Mouse (Mus musculus): ENCODE data around the gene 4930451I11Rik. TPM values are rescaled to one million over a fixed set of nuclear protein-coding genes. Genes with fewer than 3 reads are reported as not detected.

Gene 4930451I11Rik
- total and polyA plus RNA-seq, 3 experiments, result not detected

DNA sequence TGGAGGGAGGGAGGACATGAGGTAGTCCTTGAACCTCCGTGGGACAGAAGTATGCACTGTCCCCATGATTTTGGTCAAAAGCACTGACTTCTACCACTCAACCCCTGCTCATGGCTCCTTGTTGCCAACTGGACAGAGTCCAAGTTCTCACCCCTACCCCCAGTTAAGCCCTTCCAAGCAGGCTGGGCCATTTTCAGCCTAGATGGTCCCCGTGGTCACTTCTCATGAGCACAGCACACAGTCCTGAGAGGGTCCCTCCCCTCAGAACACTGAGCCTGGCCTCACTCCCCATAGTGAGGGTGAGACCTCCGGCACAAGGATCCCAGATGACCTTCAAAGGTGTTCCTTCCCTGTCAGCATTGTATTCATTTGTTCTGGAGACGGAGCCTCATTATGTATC, 42.3 kb downstream of the 4930451I11Rik start:
- DNase-seq (ENCODE audit: extremely low read depth), result no peak
- H3K9me3 ChIP-seq (replicated peaks; ENCODE audit: low read length), result no peaks in the 10 kb centered on the region
- dilution Hi-C loops (cut with MboI; ENCODE audit: extremely low pct_ligation_motif_present, extremely low pct_unique_long_range_greater_than_20kb, low sequenced_read_pairs) (no loop called here), in situ Hi-C loops (cut with MboI; ENCODE audit: low pct_ligation_motif_present, low pct_unique_long_range_greater_than_20kb, low sequenced_read_pairs) (no loop called here)
- peaks cover 60 to 73% of the 10 kb centered on the region in 2 experiments for H3K36me3 ChIP-seq (replicated peaks in 1 of 2; ENCODE audit: control insufficient read depth in 1 of 2, insufficient read depth in 1 of 2, low read length in 1 of 2)
- H3K9ac ChIP-seq (ENCODE audit: insufficient read depth, low read depth), result no peak overlapping the region
- H3K27ac ChIP-seq (ENCODE audit: insufficient read depth, low read depth), result peak overlapping the region; percentile 6; the same call in 1 of the 2 replicates
- H3K4me1 ChIP-seq (ENCODE audit: control insufficient read depth in 1 of 2, insufficient read depth in 2 of 2), result peaks cover 3 to 41% of the 10 kb centered on the region in 2 experiments; a peak in 3 of 4 replicates
- H3K4me3 ChIP-seq (replicated peaks in 1 of 3; ENCODE audit: low read depth in 2 of 3, low read length in 2 of 3, poor library complexity in 1 of 3), result no peak overlapping the region
- TF ChIP-seq POLR2AphosphoS2 (IDR thresholded peaks at IDR 0.05; ENCODE audit: low read depth, low read length) (no peak), USF1 (IDR thresholded peaks at IDR 0.05; ENCODE audit: low read depth, low read length) (no peak), MEF2A (IDR thresholded peaks at IDR 0.05; ENCODE audit: borderline replicate concordance, low read depth, low read length) (no peak), CHD2 (IDR thresholded peaks at IDR 0.05; ENCODE audit: low read length) (no peak), MAFK (IDR thresholded peaks at IDR 0.05; ENCODE audit: insufficient replicate concordance, low read length) (no peak), HCFC1 (IDR thresholded peaks at IDR 0.05; ENCODE audit: low read depth, low read length) (no peak), E2F4 (IDR thresholded peaks at IDR 0.05; ENCODE audit: insufficient replicate concordance, low read depth, low read length) (no peak)
- H3K4me2 ChIP-seq (ENCODE audit: insufficient read depth, low read depth, poor library complexity, severe bottlenecking), result no peak overlapping the region
- H3K27me3 ChIP-seq (replicated peaks), result no peaks in the 10 kb centered on the region
- H3K79me2 ChIP-seq (replicated peaks; ENCODE audit: control insufficient read depth, extremely low read depth, insufficient read depth, poor library complexity, severe bottlenecking), result peaks cover 31% of the 10 kb centered on the region

- Histone ChIP-seq H3K36me3 (replicated peaks in 1 of 2; ENCODE audit: control insufficient read depth in 1 of 2, insufficient read depth in 1 of 2, low read length in 1 of 2) (peaks cover 89 to 95% of the 10 kb centered on the region in 2 experiments), H3K27ac (ENCODE audit: insufficient read depth, low read depth) (no peak overlapping the region), H3K79me2 (replicated peaks; ENCODE audit: control insufficient read depth, extremely low read depth, insufficient read depth, poor library complexity, severe bottlenecking) (peaks cover 23% of the 10 kb centered on the region), H3K9ac (ENCODE audit: insufficient read depth, low read depth) (no peak overlapping the region), H3K4me1 (ENCODE audit: control insufficient read depth in 1 of 2, insufficient read depth in 2 of 2) (peaks cover 3 to 51% of the 10 kb centered on the region in 2 experiments; a peak in 3 of 4 replicates), H3K27me3 (replicated peaks) (no peaks in the 10 kb centered on the region), H3K9me3 (replicated peaks; ENCODE audit: low read length) (peaks cover 5% of the 10 kb centered on the region), H3K4me2 (ENCODE audit: insufficient read depth, low read depth, poor library complexity, severe bottlenecking) (no peak overlapping the region), H3K4me3 (replicated peaks in 1 of 3; ENCODE audit: low read depth in 2 of 3, low read length in 2 of 3, poor library complexity in 1 of 3) (no peak overlapping the region)
- dilution Hi-C loops (cut with MboI; ENCODE audit: extremely low pct_ligation_motif_present, extremely low pct_unique_long_range_greater_than_20kb, low sequenced_read_pairs) (no loop called here), in situ Hi-C loops (cut with MboI; ENCODE audit: low pct_ligation_motif_present, low pct_unique_long_range_greater_than_20kb, low sequenced_read_pairs) (no loop called here)
- TF ChIP-seq POLR2AphosphoS2 (IDR thresholded peaks at IDR 0.05; ENCODE audit: low read depth, low read length) (peak; percentile 56; the same call in 1 of the 2 replicates), NELFE (IDR thresholded peaks at IDR 0.05; ENCODE audit: low read depth, low read length) (no peak), RAD21 (IDR thresholded peaks at IDR 0.05; ENCODE audit: low read depth, low read length) (no peak), TBP (conservative IDR thresholded peaks at IDR 0.05; ENCODE audit: low read depth, low read length) (no peak), USF1 (IDR thresholded peaks at IDR 0.05; ENCODE audit: low read depth, low read length) (no peak)
- DNase-seq (ENCODE audit: extremely low read depth), result no peak
These were observed 45.3 kb downstream of the 4930451I11Rik start for GRCm38 (mm10) chr7:126786142-126786541.

DNA sequence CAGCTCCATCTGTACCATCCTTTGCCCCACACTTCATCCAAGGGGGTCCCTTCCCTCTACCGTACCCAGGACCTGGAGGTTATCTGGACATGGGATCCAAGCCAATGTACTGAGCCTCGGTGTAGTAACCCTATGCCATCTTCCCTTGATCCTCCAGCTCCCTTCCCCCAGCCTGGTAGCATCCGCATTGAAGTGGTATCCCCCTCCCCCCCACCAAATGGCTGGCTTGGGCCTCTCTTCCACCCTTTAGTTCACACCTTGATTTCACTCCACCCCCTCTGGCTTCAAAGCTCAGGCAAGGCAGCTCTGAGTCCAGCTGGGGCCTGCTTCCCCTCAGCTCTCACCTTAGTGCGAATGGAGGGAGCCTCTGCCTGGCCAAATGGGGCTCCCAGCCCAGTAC, 46.4 kb downstream of the 4930451I11Rik start:
- H3K27me3 ChIP-seq (replicated peaks), result no peaks in the 10 kb centered on the region
- peaks cover 5 to 53% of the 10 kb centered on the region in 2 experiments; a peak in 3 of 4 replicates for H3K4me1 ChIP-seq (ENCODE audit: control insufficient read depth in 1 of 2, insufficient read depth in 2 of 2)
- DNase-seq (ENCODE audit: extremely low read depth), result no peak
- in situ Hi-C loops (cut with MboI; ENCODE audit: low pct_ligation_motif_present, low pct_unique_long_range_greater_than_20kb, low sequenced_read_pairs) (no loop called here), dilution Hi-C loops (cut with MboI; ENCODE audit: extremely low pct_ligation_motif_present, extremely low pct_unique_long_range_greater_than_20kb, low sequenced_read_pairs) (no loop called here)
- no peak overlapping the region for H3K4me2 ChIP-seq (ENCODE audit: insufficient read depth, low read depth, poor library complexity, severe bottlenecking)
- H3K9ac ChIP-seq (ENCODE audit: insufficient read depth, low read depth), result no peak overlapping the region
- no peak overlapping the region for H3K4me3 ChIP-seq (replicated peaks in 1 of 3; ENCODE audit: low read depth in 2 of 3, low read length in 2 of 3, poor library complexity in 1 of 3)
- TF ChIP-seq MYC (IDR thresholded peaks at IDR 0.05; ENCODE audit: low read depth, low read length) (no peak), E2F4 (IDR thresholded peaks at IDR 0.05; ENCODE audit: insufficient replicate concordance, low read depth, low read length) (no peak)
- H3K79me2 ChIP-seq (replicated peaks; ENCODE audit: control insufficient read depth, extremely low read depth, insufficient read depth, poor library complexity, severe bottlenecking), result peaks cover 12% of the 10 kb centered on the region
- peaks cover 5% of the 10 kb centered on the region for H3K9me3 ChIP-seq (replicated peaks; ENCODE audit: low read length)
- H3K27ac ChIP-seq (ENCODE audit: insufficient read depth, low read depth), result no peak overlapping the region; the same call in 1 of the 2 replicates
- peaks cover 93 to 100% of the 10 kb centered on the region in 2 experiments for H3K36me3 ChIP-seq (replicated peaks in 1 of 2; ENCODE audit: control insufficient read depth in 1 of 2, insufficient read depth in 1 of 2, low read length in 1 of 2)

Measured in CH12.LX (cell line).